In genomic region chr5:137671443-137672240, GRCm38 (mm10) we compare ENCODE assay signal across 8 mouse cellular contexts. TPM values are rescaled to one million over a fixed set of nuclear protein-coding genes. Genes with fewer than 3 reads are reported as not detected.
DNase-seq lines count a peak whose midpoint lies in the region; ATAC-seq and TF ChIP-seq lines count a peak whose summit lies in the region.
"Had no signal": no experiment of that assay in that cellular context is flagged by ENCODE, and none has a peak within 500 bp of the region (broad histone marks: within the 10 kb centered on the region; RNA-seq: fewer than 3 reads in every experiment).

No protein-coding gene starts in this region.

- no peaks in the 10 kb centered on the region for H3K27me3 ChIP-seq in hindbrain, embryonic 12.5 days
- H3K27me3 ChIP-seq in limb, embryonic 14.5 days (ENCODE audit: control insufficient read depth, insufficient read depth, low read length), result no peaks in the 10 kb centered on the region
- H3K27me3 ChIP-seq: hindbrain, embryonic 15.5 days had no signal

- H3K27ac ChIP-seq in hindbrain, embryonic 12.5 days, result peak overlapping the region; percentile 36
- peak overlapping the region; percentile 56 for H3K27ac ChIP-seq in limb, embryonic 14.5 days (replicated peaks; ENCODE audit: low read depth, low read length)
- H3K27ac ChIP-seq: hindbrain, embryonic 15.5 days had no signal

- H3K36me3 ChIP-seq in hindbrain, embryonic 12.5 days, result peaks cover 10% of the 10 kb centered on the region
- peaks cover 9% of the 10 kb centered on the region for H3K36me3 ChIP-seq in limb, embryonic 14.5 days (ENCODE audit: control insufficient read depth, insufficient read depth, low read length)

- peak; percentile 35 for DNase-seq in A20 (ENCODE audit: low read depth, low spot score)
- peak; percentile 94 for DNase-seq in NIH3T3 (ENCODE audit: low read depth)
- peak; percentile 47 for DNase-seq in limb, embryonic 14.5 days (ENCODE audit: low spot score)
- peak; percentile 16 to 24 for DNase-seq in monocyte, adult 2 months (ENCODE audit: low read depth in 1 of 2, low spot score in 2 of 2)
- no peak for DNase-seq in spleen, adult 12 weeks (ENCODE audit: low spot score)

- ATAC-seq in erythroblast, adult 5-6 weeks (replicated peaks; ENCODE audit: low FRiP score, poor library complexity, severe bottlenecking), result peak; percentile 37; the same call in 1 of the 2 replicates
- no peak for ATAC-seq in hindbrain, embryonic 12.5 days (ENCODE audit: low FRiP score)
- peak; percentile 60 for ATAC-seq in limb, embryonic 14.5 days (ENCODE audit: low FRiP score, low read depth)

- peaks cover 15% of the 10 kb centered on the region for H3K4me1 ChIP-seq in hindbrain, embryonic 12.5 days
- H3K4me1 ChIP-seq in limb, embryonic 14.5 days (ENCODE audit: control insufficient read depth, insufficient read depth, low read length), result peaks cover 12% of the 10 kb centered on the region

- TF ChIP-seq POLR2A in limb, embryonic 14.5 days (IDR thresholded peaks at IDR 0.05; ENCODE audit: borderline replicate concordance, extremely low read depth, insufficient read depth, insufficient read length), result no peak

- H3K9ac ChIP-seq in hindbrain, embryonic 12.5 days, result peak overlapping the region; percentile 29; the same call in 1 of the 2 replicates
- peak overlapping the region; percentile 28; the same call in 1 of the 2 replicates for H3K9ac ChIP-seq in limb, embryonic 14.5 days (ENCODE audit: low read depth, low read length, severe bottlenecking)
- H3K9ac ChIP-seq: hindbrain, embryonic 15.5 days had no signal

- no peaks in the 10 kb centered on the region for H3K9me3 ChIP-seq in hindbrain, embryonic 12.5 days (replicated peaks)
- no peaks in the 10 kb centered on the region for H3K9me3 ChIP-seq in limb, embryonic 14.5 days (ENCODE audit: control insufficient read depth, low read length)
- H3K9me3 ChIP-seq: hindbrain, embryonic 15.5 days had no signal

- 40% methylated on average over 9 of the region's 9 CpGs for WGBS in hindbrain, embryonic 12.5 days
- WGBS in limb, embryonic 14.5 days, result 15% methylated on average over 9 of the region's 9 CpGs

- no peak overlapping the region for H3K4me2 ChIP-seq in hindbrain, embryonic 12.5 days (replicated peaks)
- H3K4me2 ChIP-seq in limb, embryonic 14.5 days (replicated peaks; ENCODE audit: low read depth, low read length, severe bottlenecking), result no peak overlapping the region
- H3K4me2 ChIP-seq: hindbrain, embryonic 15.5 days had no signal

- H3K4me3 ChIP-seq in hindbrain, embryonic 12.5 days, result no peak overlapping the region
- no peak overlapping the region for H3K4me3 ChIP-seq in limb, embryonic 14.5 days (replicated peaks; ENCODE audit: low read length)
- H3K4me3 ChIP-seq: hindbrain, embryonic 15.5 days had no signal

RNA-seq across cellular contexts. Expression of gene Agfg2, which starts 12.9 kb away (rescaled TPM):
- 9.6 and 12.1 TPM in 2 replicates for total RNA-seq in erythroblast, adult 5-6 weeks (2015; ENCODE audit: low replicate concordance)
- 20.5 and 24.5 TPM in 2 replicates for total RNA-seq in erythroblast, adult 5-6 weeks (2017; ENCODE audit: low replicate concordance)
- polyA plus RNA-seq in hindbrain, embryonic 12.5 days (2016; fragmentation: Nextera tagmentation; extraction: Ambion mirVana), result 21.2 and 22.4 TPM in 2 replicates
- 16.3 and 22.6 TPM in 2 replicates for polyA plus RNA-seq in limb, embryonic 14.5 days (2012; rRNA removed)
- polyA plus RNA-seq in limb, embryonic 14.5 days (2014; fragmentation: Nextera tagmentation; extraction: Ambion mirVana), result 10.6 and 13.4 TPM in 2 replicates

RNA-seq across cellular contexts. Expression of gene Irs3, which starts 26.1 kb away (rescaled TPM):
- not detected in 2 replicates for total RNA-seq in erythroblast, adult 5-6 weeks (2015; ENCODE audit: low replicate concordance)
- total RNA-seq in erythroblast, adult 5-6 weeks (2017; ENCODE audit: low replicate concordance), result not detected in 2 replicates
- polyA plus RNA-seq in hindbrain, embryonic 12.5 days (2016; fragmentation: Nextera tagmentation; extraction: Ambion mirVana), result 0.10 and 0.22 TPM in 2 replicates
- polyA plus RNA-seq in limb, embryonic 14.5 days (2012; rRNA removed), result 0.30 and 0.60 TPM in 2 replicates
- polyA plus RNA-seq in limb, embryonic 14.5 days (2014; fragmentation: Nextera tagmentation; extraction: Ambion mirVana), result 0.15 and 0.29 TPM in 2 replicates

RNA-seq across cellular contexts. Expression of gene Sap25, which starts 30.5 kb away (rescaled TPM):
- total RNA-seq in erythroblast, adult 5-6 weeks (2015; ENCODE audit: low replicate concordance), result 11.0 and 17.1 TPM in 2 replicates
- total RNA-seq in erythroblast, adult 5-6 weeks (2017; ENCODE audit: low replicate concordance), result 3.1 and 4.8 TPM in 2 replicates
- 7.6 and 8.0 TPM in 2 replicates for polyA plus RNA-seq in hindbrain, embryonic 12.5 days (2016; fragmentation: Nextera tagmentation; extraction: Ambion mirVana)
- polyA plus RNA-seq in limb, embryonic 14.5 days (2012; rRNA removed), result 37.1 and 41.7 TPM in 2 replicates
- 5.2 and 6.7 TPM in 2 replicates for polyA plus RNA-seq in limb, embryonic 14.5 days (2014; fragmentation: Nextera tagmentation; extraction: Ambion mirVana)

RNA-seq across cellular contexts. Expression of gene Gm20605, which starts 42.7 kb away (rescaled TPM):
- total RNA-seq in erythroblast, adult 5-6 weeks (2015; ENCODE audit: low replicate concordance), result 1.9 and 6.3 TPM in 2 replicates
- total RNA-seq in erythroblast, adult 5-6 weeks (2017; ENCODE audit: low replicate concordance), result 0.94 and 4.7 TPM in 2 replicates
- polyA plus RNA-seq in hindbrain, embryonic 12.5 days (2016; fragmentation: Nextera tagmentation; extraction: Ambion mirVana), result 8.3 and 10.8 TPM in 2 replicates
- 16.7 and 16.8 TPM in 2 replicates for polyA plus RNA-seq in limb, embryonic 14.5 days (2012; rRNA removed)
- 7.4 and 10.4 TPM in 2 replicates for polyA plus RNA-seq in limb, embryonic 14.5 days (2014; fragmentation: Nextera tagmentation; extraction: Ambion mirVana)

RNA-seq across cellular contexts. Expression of gene Lrch4, which starts 42.7 kb away (rescaled TPM):
- total RNA-seq in erythroblast, adult 5-6 weeks (2015; ENCODE audit: low replicate concordance), result 9.0 and 27.2 TPM in 2 replicates
- total RNA-seq in erythroblast, adult 5-6 weeks (2017; ENCODE audit: low replicate concordance), result 10.6 and 13.9 TPM in 2 replicates
- 32.4 and 34.3 TPM in 2 replicates for polyA plus RNA-seq in hindbrain, embryonic 12.5 days (2016; fragmentation: Nextera tagmentation; extraction: Ambion mirVana)
- polyA plus RNA-seq in limb, embryonic 14.5 days (2012; rRNA removed), result 25.0 and 33.5 TPM in 2 replicates
- polyA plus RNA-seq in limb, embryonic 14.5 days (2014; fragmentation: Nextera tagmentation; extraction: Ambion mirVana), result 36.7 and 37.1 TPM in 2 replicates
